Mouse (Mus musculus): ENCODE results near the gene Sdccag8. TPM values are rescaled to one million over a fixed set of nuclear protein-coding genes. Genes with fewer than 3 reads are reported as not detected.
A peak's percentile ranks its signal among the peaks of the same experiment; 100 is the strongest.

Gene Sdccag8
- polyA plus RNA-seq, 1 experiment from 2014 or later: 25.4 TPM

DNA sequence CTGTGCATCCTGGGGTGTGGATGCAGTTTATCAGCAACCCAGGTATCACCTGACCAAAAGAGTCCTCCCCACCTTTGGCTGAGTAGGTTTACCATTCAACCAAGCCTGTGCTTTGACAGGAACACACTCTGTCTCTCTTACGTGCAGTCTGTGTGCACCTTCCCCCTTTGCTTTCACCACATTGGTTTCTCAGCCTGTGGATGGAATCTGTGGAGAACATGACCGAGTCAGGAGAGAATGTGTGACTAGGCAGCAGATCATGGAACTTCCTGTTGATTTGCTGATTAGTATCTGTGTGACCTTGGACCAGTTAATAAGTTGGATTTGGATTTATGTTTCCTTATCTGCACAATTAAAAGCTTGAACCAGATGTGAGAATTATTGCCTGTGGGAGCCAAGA lies 3.7 kb downstream of the Sdccag8 start:
- 87% methylated on average over 2 of the region's 2 CpGs for WGBS
- no peaks in the 10 kb centered on the region for H3K36me3 ChIP-seq

DNA sequence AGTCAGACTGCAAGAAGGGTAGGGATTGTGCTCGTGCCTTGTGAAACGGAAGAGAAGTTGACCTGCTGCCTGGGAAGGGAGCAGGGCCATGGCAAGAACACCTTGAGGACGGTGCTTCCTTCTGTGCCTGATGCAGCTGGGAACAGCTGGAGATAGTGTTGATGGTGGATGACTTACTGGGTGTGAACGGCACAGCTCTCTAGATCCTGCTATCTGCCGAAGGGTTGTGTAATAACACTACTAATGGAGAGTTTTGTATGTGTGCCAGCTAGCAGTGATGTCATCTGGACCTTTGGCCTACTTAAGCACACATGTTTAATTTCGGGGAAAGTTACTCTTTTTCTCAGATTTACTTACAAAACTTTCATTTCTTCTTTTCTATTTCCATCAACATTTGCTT lies 4.3 kb downstream of the Sdccag8 start:
- Histone ChIP-seq H3K27ac (replicated peaks) (no peak overlapping the region), H3K4me1 (replicated peaks) (peaks cover 20% of the 10 kb centered on the region), H3K36me3 (no peaks in the 10 kb centered on the region), H3K4me3 (no peak overlapping the region), H3K9ac (no peak overlapping the region), H3K27me3 (no peaks in the 10 kb centered on the region), H3K4me2 (no peak overlapping the region), H3K9me3 (no peaks in the 10 kb centered on the region)
- no peak for ATAC-seq (ENCODE audit: low read depth)
- WGBS: 74% methylated on average over 6 of the region's 6 CpGs

More for the DNA sequence above, 3.7 kb downstream of the Sdccag8 start:
- no peak for ATAC-seq (ENCODE audit: low read depth)
- H3K4me1 ChIP-seq (replicated peaks): peaks cover 20% of the 10 kb centered on the region
- H3K9ac ChIP-seq: no peak overlapping the region
- no peak overlapping the region for H3K4me2 ChIP-seq
- H3K27me3 ChIP-seq: no peaks in the 10 kb centered on the region
- no peaks in the 10 kb centered on the region for H3K9me3 ChIP-seq
- no peak overlapping the region for H3K27ac ChIP-seq (replicated peaks)
- no peak overlapping the region for H3K4me3 ChIP-seq

DNA sequence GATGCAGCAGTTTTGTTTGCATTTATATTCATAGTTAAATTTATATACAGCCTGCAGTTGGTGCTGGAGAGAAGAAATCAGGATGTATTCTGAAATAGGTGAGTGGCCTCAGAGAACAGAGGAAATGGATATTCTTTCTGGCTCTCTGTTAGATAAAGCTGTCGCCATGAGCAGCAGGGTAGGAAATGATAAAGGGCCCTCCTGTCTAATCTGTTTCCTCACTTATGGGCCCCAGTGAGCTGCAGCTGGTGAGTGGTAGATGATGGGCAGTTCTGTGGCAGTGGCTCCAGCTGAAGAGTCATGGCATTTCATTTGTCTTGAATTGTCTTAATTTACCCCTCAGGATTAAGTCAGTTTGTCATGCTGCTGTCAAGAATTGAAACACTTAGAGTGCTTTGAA lies 7.5 kb downstream of the Sdccag8 start:
- ATAC-seq (ENCODE audit: low read depth): no peak
- no peak overlapping the region for H3K9ac ChIP-seq
- H3K27ac ChIP-seq (replicated peaks): 0 out of 2 replicates have a peak overlapping the region, but pooled peaks have one; percentile 23
- H3K4me3 ChIP-seq: no peak overlapping the region
- 0 out of 2 replicates have a peak, but pooled peaks cover 5% of the 10 kb centered on the region for H3K36me3 ChIP-seq
- H3K27me3 ChIP-seq: no peaks in the 10 kb centered on the region
- peaks cover 6% of the 10 kb centered on the region; the same call in 1 of the 2 replicates for H3K4me1 ChIP-seq (replicated peaks)
- WGBS: 31% methylated on average over 1 of the region's 1 CpGs
- no peak overlapping the region for H3K4me2 ChIP-seq
- no peaks in the 10 kb centered on the region for H3K9me3 ChIP-seq

DNA sequence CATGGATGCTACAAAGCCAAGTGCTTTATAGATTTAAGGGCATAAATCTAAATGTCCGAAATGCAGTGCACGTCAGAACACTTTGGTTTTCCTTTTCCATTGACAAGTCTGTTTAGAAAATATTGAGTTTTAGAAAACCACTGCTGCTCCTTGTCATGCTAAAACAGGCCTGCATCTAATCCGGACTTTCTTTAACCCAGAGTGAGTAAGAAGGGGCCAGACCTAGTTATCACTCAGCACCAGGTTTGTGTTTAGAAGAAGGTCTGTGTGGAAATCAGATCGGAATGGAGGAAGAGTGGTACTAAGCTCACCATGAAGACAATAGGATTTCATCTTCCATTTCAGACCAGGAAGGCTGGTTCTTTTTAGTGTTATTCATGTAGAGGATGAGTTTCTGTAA lies 8.5 kb downstream of the Sdccag8 start:
- no peak overlapping the region for H3K4me2 ChIP-seq
- WGBS: 78% methylated on average over 4 of the region's 4 CpGs
- H3K27me3 ChIP-seq: no peaks in the 10 kb centered on the region
- H3K27ac ChIP-seq (replicated peaks): no peak overlapping the region
- no peak for ATAC-seq (ENCODE audit: low read depth)
- 0 out of 2 replicates have a peak, but pooled peaks cover 5% of the 10 kb centered on the region for H3K36me3 ChIP-seq
- H3K9ac ChIP-seq: no peak overlapping the region
- peaks cover 6% of the 10 kb centered on the region; the same call in 1 of the 2 replicates for H3K4me1 ChIP-seq (replicated peaks)
- H3K4me3 ChIP-seq: no peak overlapping the region
- no peaks in the 10 kb centered on the region for H3K9me3 ChIP-seq

DNA sequence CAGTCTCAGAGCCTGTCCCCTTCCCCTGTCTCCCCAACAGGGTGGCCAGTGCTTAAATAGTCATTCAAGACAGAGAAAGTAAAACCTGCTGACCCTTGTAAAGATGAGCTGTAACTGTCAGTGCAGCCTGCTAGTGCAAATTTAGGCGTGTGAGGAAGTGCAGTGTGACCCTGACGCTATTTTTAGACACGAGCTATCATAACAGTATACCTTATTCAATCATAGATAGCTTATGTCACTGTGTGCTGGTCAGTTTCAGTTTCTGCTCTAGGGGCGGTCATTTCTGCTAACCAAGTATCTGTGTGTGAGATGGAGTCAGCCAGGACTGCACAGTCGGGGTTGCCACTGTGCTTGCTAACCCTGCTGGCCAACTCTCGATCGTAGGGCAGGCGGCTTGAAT lies 9.4 kb downstream of the Sdccag8 start:
- Histone ChIP-seq H3K4me1 (replicated peaks) (peaks cover 6% of the 10 kb centered on the region; the same call in 1 of the 2 replicates), H3K4me3 (no peak overlapping the region), H3K9ac (no peak overlapping the region), H3K36me3 (0 out of 2 replicates have a peak, but pooled peaks cover 5% of the 10 kb centered on the region), H3K4me2 (no peak overlapping the region), H3K9me3 (no peaks in the 10 kb centered on the region), H3K27me3 (no peaks in the 10 kb centered on the region), H3K27ac (replicated peaks) (no peak overlapping the region)
- WGBS: 89% methylated on average over 8 of the region's 8 CpGs
- ATAC-seq (ENCODE audit: low read depth): no peak

DNA sequence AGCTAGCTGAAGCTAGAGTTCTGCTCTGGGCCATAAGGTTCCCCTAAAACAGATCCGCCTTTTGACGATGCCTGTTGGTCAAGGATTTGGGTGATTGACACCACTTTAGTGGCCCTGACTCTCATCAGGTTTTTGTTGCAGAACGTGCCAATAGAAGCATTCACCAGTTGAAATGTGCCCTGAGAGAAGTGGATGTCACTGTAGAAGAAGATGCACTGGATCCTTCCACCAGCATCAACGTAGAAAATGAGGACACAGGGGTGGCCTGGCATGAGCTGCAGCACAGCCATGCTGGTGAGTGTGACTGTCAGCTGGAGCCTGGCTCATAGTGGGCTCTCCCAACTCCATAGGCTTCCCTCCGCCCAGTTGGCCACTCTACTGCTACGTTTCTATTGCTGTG lies 10.2 kb downstream of the Sdccag8 start:
- H3K27ac ChIP-seq (replicated peaks): no peak overlapping the region

DNA sequence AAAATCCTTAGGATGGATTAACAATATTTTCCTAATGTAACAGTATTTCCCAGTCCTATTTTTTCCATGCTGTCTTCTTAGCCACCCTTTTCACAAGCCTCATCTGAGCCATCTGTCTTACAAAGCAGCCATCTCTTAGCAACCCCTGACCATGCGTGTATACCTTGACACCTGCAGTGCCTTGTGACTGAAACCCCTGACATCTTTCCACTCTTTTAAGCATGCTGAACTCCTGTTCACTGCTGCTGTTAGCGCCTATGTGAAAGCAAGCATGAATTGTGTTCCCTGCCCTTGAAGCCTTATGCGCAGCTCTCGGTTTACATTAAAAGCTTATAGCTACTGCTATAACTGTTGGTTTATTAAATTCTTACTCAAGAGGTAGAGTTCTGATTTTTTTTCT lies 10.6 kb downstream of the Sdccag8 start:
- WGBS: 78% methylated on average over 4 of the region's 4 CpGs
- ATAC-seq (ENCODE audit: low read depth): no peak
- H3K4me2 ChIP-seq: no peak overlapping the region
- no peak overlapping the region for H3K27ac ChIP-seq (replicated peaks)
- H3K36me3 ChIP-seq: 0 out of 2 replicates have a peak, but pooled peaks cover 8% of the 10 kb centered on the region
- no peak overlapping the region for H3K4me3 ChIP-seq
- no peaks in the 10 kb centered on the region for H3K9me3 ChIP-seq
- peaks cover 6% of the 10 kb centered on the region; the same call in 1 of the 2 replicates for H3K4me1 ChIP-seq (replicated peaks)
- H3K9ac ChIP-seq: no peak overlapping the region
- H3K27me3 ChIP-seq: no peaks in the 10 kb centered on the region

More for the DNA sequence above, 10.2 kb downstream of the Sdccag8 start:
- Histone ChIP-seq H3K9me3 (no peaks in the 10 kb centered on the region), H3K4me2 (no peak overlapping the region), H3K9ac (no peak overlapping the region), H3K27me3 (no peaks in the 10 kb centered on the region), H3K36me3 (0 out of 2 replicates have a peak, but pooled peaks cover 8% of the 10 kb centered on the region), H3K4me1 (replicated peaks) (peaks cover 6% of the 10 kb centered on the region; the same call in 1 of the 2 replicates), H3K4me3 (no peak overlapping the region)
- 73% methylated on average over 6 of the region's 6 CpGs for WGBS
- ATAC-seq (ENCODE audit: low read depth): no peak

DNA sequence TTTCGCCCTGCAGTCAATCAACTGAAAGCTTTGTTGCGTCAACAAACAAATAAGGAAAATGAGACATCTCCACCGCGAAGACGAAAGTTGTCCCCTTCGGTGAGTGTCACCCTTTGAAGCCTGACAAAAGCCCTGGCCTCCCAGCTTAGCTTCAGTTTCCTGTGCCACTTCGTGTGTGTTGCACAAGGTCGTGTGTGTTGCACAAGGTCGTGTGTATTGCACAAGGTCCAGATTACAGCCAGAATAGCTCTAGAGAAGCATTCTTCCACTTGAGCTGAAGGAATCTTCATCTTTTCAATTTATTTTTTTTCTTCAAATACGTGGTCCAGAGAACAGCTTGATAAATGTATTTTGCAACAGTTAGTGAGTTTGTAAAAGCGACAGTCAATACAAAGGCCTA lies 11.7 kb downstream of the Sdccag8 start:
- no peak overlapping the region for H3K27ac ChIP-seq (replicated peaks)
- H3K9me3 ChIP-seq: no peaks in the 10 kb centered on the region
- H3K4me2 ChIP-seq: no peak overlapping the region
- no peak for ATAC-seq (ENCODE audit: low read depth)
- peaks cover 6% of the 10 kb centered on the region; the same call in 1 of the 2 replicates for H3K4me1 ChIP-seq (replicated peaks)
- no peak overlapping the region for H3K4me3 ChIP-seq
- 0 out of 2 replicates have a peak, but pooled peaks cover 8% of the 10 kb centered on the region for H3K36me3 ChIP-seq
- no peaks in the 10 kb centered on the region for H3K27me3 ChIP-seq
- H3K9ac ChIP-seq: no peak overlapping the region
- WGBS: 89% methylated on average over 11 of the region's 11 CpGs

DNA sequence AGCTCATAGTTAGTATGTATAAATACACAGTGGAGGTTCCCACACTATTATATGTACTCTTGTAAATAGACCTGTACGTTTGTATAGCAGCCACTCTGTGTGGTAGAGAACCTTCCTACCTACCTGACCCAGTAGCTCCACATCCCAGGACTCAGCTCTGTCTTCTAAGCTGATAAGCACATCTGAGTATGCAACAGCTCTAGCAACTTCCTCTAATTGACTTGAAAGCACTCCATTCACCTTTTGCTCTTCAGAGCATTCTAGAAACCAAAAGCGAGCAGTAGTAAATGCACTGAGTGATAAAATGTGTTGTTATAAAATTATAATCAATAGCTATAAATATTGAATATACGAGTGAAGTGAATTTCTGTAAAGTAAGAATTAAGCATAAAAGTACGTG lies 12.5 kb downstream of the Sdccag8 start:
- Histone ChIP-seq H3K9ac (no peak overlapping the region), H3K9me3 (no peaks in the 10 kb centered on the region), H3K4me1 (replicated peaks) (peaks cover 2% of the 10 kb centered on the region; the same call in 1 of the 2 replicates), H3K27ac (replicated peaks) (no peak overlapping the region), H3K27me3 (no peaks in the 10 kb centered on the region), H3K4me2 (no peak overlapping the region), H3K36me3 (0 out of 2 replicates have a peak, but pooled peaks cover 8% of the 10 kb centered on the region), H3K4me3 (no peak overlapping the region)
- WGBS: 88% methylated on average over 4 of the region's 4 CpGs
- ATAC-seq (ENCODE audit: low read depth): no peak

DNA sequence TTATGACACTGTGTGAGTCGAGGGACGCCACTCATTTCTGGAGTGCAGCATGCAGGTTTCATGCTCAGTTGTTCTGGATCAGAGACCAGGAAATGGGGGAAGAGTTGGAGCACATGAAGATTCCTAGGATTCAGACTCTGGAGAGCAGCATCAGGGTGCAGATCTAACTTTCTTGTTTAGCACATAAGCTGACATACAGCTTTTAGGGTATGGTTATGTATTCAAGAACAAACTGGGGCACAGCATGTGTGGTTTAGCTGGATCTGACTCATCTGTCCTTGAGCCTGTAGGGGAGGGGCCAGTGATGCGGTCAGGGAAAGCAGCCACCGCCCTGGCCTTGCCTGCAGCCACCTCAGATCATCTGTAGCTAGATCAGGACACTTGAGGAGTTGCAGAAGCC lies 12.9 kb downstream of the Sdccag8 start:
- no peak overlapping the region for H3K4me3 ChIP-seq
- no peak overlapping the region for H3K27ac ChIP-seq (replicated peaks)
- H3K27me3 ChIP-seq: no peaks in the 10 kb centered on the region
- 91% methylated on average over 4 of the region's 4 CpGs for WGBS
- 0 out of 2 replicates have a peak, but pooled peaks cover 8% of the 10 kb centered on the region for H3K36me3 ChIP-seq
- H3K9me3 ChIP-seq: no peaks in the 10 kb centered on the region
- no peak overlapping the region for H3K9ac ChIP-seq
- no peak overlapping the region for H3K4me2 ChIP-seq
- H3K4me1 ChIP-seq (replicated peaks): no peaks in the 10 kb centered on the region
- ATAC-seq (ENCODE audit: low read depth): no peak; the same call in 1 of the 2 replicates

DNA sequence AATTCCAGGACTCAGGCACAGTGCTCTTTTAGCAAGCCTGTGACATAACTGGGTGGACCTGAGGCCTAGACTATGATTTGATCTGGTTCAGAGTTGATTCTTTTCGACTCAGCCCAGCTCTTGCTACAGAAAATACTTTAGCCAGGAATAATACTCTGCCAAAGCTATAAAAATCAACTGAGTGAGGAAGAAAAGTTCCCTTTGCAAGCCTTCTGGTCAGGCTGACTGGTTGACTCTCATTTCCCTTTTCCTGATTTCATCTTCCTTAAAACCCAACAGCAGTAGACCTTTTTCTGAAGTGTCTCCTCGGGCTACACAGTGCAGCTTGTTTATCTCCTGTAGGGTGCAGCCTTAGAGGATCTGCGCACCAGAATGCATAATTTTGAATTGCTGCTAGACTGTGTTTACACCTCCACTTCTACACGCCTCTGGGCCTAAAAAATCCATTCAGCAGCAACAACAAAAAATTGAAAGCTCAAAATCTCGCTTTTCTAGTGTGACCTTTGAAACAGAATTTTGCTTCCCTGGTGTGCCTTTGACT lies 13.6 kb downstream of the Sdccag8 start:
- whole genome bisulfite sequencing: 81% methylated on average over 5 of the region's 5 CpGs
- H3K9me3 ChIP-seq: no peaks in the 10 kb centered on the region
- H3K9ac ChIP-seq: no peak overlapping the region
- no peaks in the 10 kb centered on the region for H3K4me1 ChIP-seq (replicated peaks)
- no peak overlapping the region for H3K4me2 ChIP-seq
- H3K27ac ChIP-seq (replicated peaks): no peak overlapping the region
- H3K27me3 ChIP-seq: no peaks in the 10 kb centered on the region
- ATAC-seq (ENCODE audit: low read depth): no peak
- H3K4me3 ChIP-seq: no peak overlapping the region
- 0 out of 2 replicates have a peak, but pooled peaks cover 8% of the 10 kb centered on the region for H3K36me3 ChIP-seq

DNA sequence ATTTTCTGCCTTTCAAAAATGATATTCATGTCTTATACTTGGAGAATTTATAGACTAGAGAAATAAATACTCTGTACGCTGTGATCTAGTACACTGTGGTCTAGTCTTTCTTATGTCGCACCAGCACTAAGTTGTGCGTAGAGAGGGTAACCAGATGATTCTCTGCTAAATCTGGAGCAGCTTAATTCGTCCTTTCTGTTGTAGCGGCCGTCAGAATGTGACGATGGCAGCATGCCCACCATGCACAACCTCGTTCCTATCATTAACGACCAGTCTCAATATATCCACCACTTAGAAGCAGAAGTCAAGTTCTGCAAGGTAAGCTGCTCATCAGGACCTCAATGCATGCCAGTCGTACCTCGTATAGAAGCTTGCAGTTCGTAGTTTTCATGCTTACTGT lies 14.2 kb downstream of the Sdccag8 start:
- Histone ChIP-seq H3K4me2 (no peak overlapping the region), H3K4me1 (replicated peaks) (no peaks in the 10 kb centered on the region), H3K36me3 (0 out of 2 replicates have a peak, but pooled peaks cover 8% of the 10 kb centered on the region), H3K4me3 (no peak overlapping the region), H3K9ac (no peak overlapping the region), H3K9me3 (no peaks in the 10 kb centered on the region), H3K27ac (replicated peaks) (no peak overlapping the region), H3K27me3 (no peaks in the 10 kb centered on the region)
- ATAC-seq (ENCODE audit: low read depth): no peak
- WGBS: 94% methylated on average over 12 of the region's 12 CpGs

DNA sequence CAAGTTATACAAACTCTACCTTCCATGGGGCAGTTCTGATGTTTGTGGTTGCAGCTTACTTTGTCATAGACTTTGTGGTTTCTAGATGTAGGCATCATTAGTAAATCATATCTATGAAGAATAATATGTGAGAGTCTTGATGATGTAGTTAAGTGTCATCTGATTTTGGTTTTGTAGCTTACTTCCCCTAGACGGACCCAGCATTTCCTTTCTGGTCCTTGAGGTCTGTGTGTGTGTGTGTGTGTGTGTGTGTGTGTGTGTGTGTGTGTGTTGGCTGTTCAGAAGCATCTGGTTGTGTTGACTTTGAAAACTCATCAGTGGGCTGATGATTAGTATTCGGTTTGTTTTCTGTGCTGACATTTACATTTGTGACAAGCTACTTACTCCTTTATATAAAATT lies 17.6 kb downstream of the Sdccag8 start:
- 88% methylated on average over 2 of the region's 2 CpGs for WGBS
- no peaks in the 10 kb centered on the region for H3K9me3 ChIP-seq
- peaks cover 13% of the 10 kb centered on the region for H3K27me3 ChIP-seq
- H3K4me2 ChIP-seq: no peak overlapping the region
- peaks cover 8% of the 10 kb centered on the region for H3K4me1 ChIP-seq (replicated peaks)
- H3K27ac ChIP-seq (replicated peaks): no peak overlapping the region
- H3K36me3 ChIP-seq: 0 out of 2 replicates have a peak, but pooled peaks cover 3% of the 10 kb centered on the region
- no peak for ATAC-seq (ENCODE audit: low read depth)
- H3K9ac ChIP-seq: no peak overlapping the region
- no peak overlapping the region for H3K4me3 ChIP-seq

Measured in neural tube, embryonic 13.5 days (tissue).